Mouse (Mus musculus) CH12.LX (cell line): ENCODE measurements around the gene Gm8232.
"Not testable (repeated sequence)": the region's sequence is repeated elsewhere in the genome, so short reads cannot be mapped to it uniquely, and the experiment has no call there.

ENCODE experiments used
- BHLHE40 ChIP-seq: IDR thresholded peaks from 2 replicates; pipeline ENCODE4 v1.6.1; 2011; ENCODE audit warnings: mild to moderate bottlenecking, low read depth, low read length, improper control_type of control experiment
- CTCF ChIP-seq, 2 experiments: IDR thresholded peaks in 1 of 2; conservative IDR thresholded peaks in 1 of 2; 2 replicates each; pipeline ENCODE4 v1.5.1; 2011 to 2012; ENCODE audit warnings: low read depth in 2 of 2, low read length in 2 of 2, improper control_type of control experiment in 1 of 2, inconsistent platforms in 1 of 2, mild to moderate bottlenecking in 1 of 2, moderate library complexity in 1 of 2
- E2F4 ChIP-seq: IDR thresholded peaks from 2 replicates; pipeline ENCODE4 v1.6.1; 2011; ENCODE audit warnings: low read depth, low read length, improper control_type of control experiment; ENCODE audit not compliant: insufficient replicate concordance
- GABPA ChIP-seq: IDR thresholded peaks from 2 replicates; pipeline ENCODE4 v1.6.1; 2012; ENCODE audit warnings: low read depth, low read length, improper control_type of control experiment, inconsistent platforms; ENCODE audit not compliant: insufficient replicate concordance
- MAFK ChIP-seq: IDR thresholded peaks from 2 replicates; pipeline ENCODE4 v1.6.1; 2011; ENCODE audit warnings: low read length, improper control_type of control experiment; ENCODE audit not compliant: insufficient replicate concordance
- NRF1 ChIP-seq: IDR thresholded peaks from 2 replicates; pipeline ENCODE4 v1.6.1; 2014; ENCODE audit warnings: low read depth, mild to moderate bottlenecking, inconsistent platforms, low read length, improper control_type of control experiment, moderate library complexity
- PAX5 ChIP-seq: IDR thresholded peaks from 2 replicates; pipeline ENCODE4 v1.6.1; 2012; ENCODE audit warnings: low read length, inconsistent platforms, mixed read lengths
- POLR2A ChIP-seq: IDR thresholded peaks from 2 replicates; pipeline ENCODE4 v1.6.1; 2011; ENCODE audit warnings: low read depth, mild to moderate bottlenecking, improper control_type of control experiment, low read length
- RAD21 ChIP-seq: IDR thresholded peaks from 2 replicates; pipeline ENCODE4 v1.6.1; 2011; ENCODE audit warnings: low read depth, mild to moderate bottlenecking, low read length, improper control_type of control experiment, moderate library complexity
- USF2 ChIP-seq: conservative IDR thresholded peaks from 2 replicates; pipeline ENCODE4 v1.6.1; 2011; ENCODE audit warnings: low read depth, low read length, improper control_type of control experiment

- TF ChIP-seq NRF1; USF2; BHLHE40; PAX5; RAD21; CTCF (conservative IDR thresholded peaks at IDR 0.05 in 1 of 2, IDR thresholded peaks at IDR 0.05 in 1 of 2; ENCODE audit: low read depth in 2 of 2, low read length in 2 of 2); POLR2A; GABPA; MAFK; E2F4: not testable (repeated sequence)
Measured at GRCm38 (mm10) chr14:44433335-44433734, at the start of gene Gm8232.
